Mouse (Mus musculus) heart, adult 2 months (tissue): ENCODE measurements around the gene Egln2. TPM values are rescaled to one million over a fixed set of nuclear protein-coding genes. Genes with fewer than 3 reads are reported as not detected.

Source experiments
- DNase-seq, 2 experiments: peaks; one replicate each; pipeline ENCODE4 v3.0.0; 2021
- H3K27ac ChIP-seq: fragments of 200-600 bp; 2 replicates; pipeline ENCODE4 v1.8.1; 2022
- H3K27me3 ChIP-seq: fragments of 200-500 bp; 2 replicates; pipeline ENCODE4 v1.6.1; 2012; ENCODE audit warnings: mild to moderate bottlenecking, low read length, inconsistent platforms, mixed read lengths; ENCODE audit not compliant: control insufficient read depth, insufficient read depth
- H3K36me3 ChIP-seq: fragments of 200-500 bp; 2 replicates; pipeline ENCODE4 v1.6.1; 2012; ENCODE audit warnings: low read length, inconsistent platforms; ENCODE audit not compliant: control insufficient read depth, insufficient read depth
- H3K4me1 ChIP-seq: fragments of 200-500 bp; 2 replicates; pipeline ENCODE4 v1.6.1; 2011; ENCODE audit warnings: low read length; ENCODE audit not compliant: control insufficient read depth, insufficient read depth
- H3K4me3 ChIP-seq: fragments of 200-600 bp; 2 replicates; pipeline ENCODE4 v1.8.1; 2022
- H3K79me2 ChIP-seq: fragments of 200-500 bp; replicated peaks from 2 replicates; pipeline ENCODE4 v1.6.1; 2012; ENCODE audit warnings: mild to moderate bottlenecking, inconsistent platforms, low read length, moderate library complexity, mixed read lengths; ENCODE audit not compliant: control insufficient read depth, insufficient read depth
- H3K9ac ChIP-seq: fragments of 200-500 bp; 2 replicates; pipeline ENCODE4 v1.6.1; 2012; ENCODE audit warnings: low read depth, mild to moderate bottlenecking, control low read depth, inconsistent platforms, low read length, mixed read lengths
- CTCF ChIP-seq: fragments of 200-600 bp; IDR thresholded peaks from 2 replicates; pipeline ENCODE4 v1.8.1; 2022; ENCODE audit warnings: antibody characterized with exemption, mild to moderate bottlenecking, moderate library complexity
- EP300 ChIP-seq: fragments of 200-500 bp; IDR thresholded peaks from 2 replicates; pipeline ENCODE4 v1.6.1; 2011; ENCODE audit warnings: low read depth, low read length, control low read depth; ENCODE audit not compliant: insufficient read depth
- POLR2A ChIP-seq: fragments of 200-500 bp; IDR thresholded peaks from 2 replicates; pipeline ENCODE4 v1.6.1; 2011; ENCODE audit warnings: mild to moderate bottlenecking, low read depth, low read length, control low read depth; ENCODE audit not compliant: insufficient read depth
- WGBS: fragments of 180-500 bp; shearing (Covaris S2); methylation state at CpG from one replicate; pipeline ENCODE4 v1.1.7; 2018; 5-methylcytosine and 5-hydroxymethylcytosine counted together
- intact Hi-C: fragments of 180-260 bp; cut with DNase I; formaldehyde crosslinking; loops from one replicate; pipeline ENCODE4 v1.15.1; 2025
- polyA plus RNA-seq: library from polyadenylated mRNA; depleted of rRNA; stranded (reverse); fragments of >200 nt; gene quantifications from 2 replicates; pipeline ENCODE4 v1.2.3, GENCODE M21; 2012
- total RNA-seq, 2 experiments: library from RNA; stranded (reverse); gene quantifications; 2 replicates each; pipeline ENCODE4 v1.2.3; 2021

Egln2 gene
- total and polyA plus RNA-seq, 3 experiments, result 51.8 to 64.4 (median 52.4) TPM

DNA sequence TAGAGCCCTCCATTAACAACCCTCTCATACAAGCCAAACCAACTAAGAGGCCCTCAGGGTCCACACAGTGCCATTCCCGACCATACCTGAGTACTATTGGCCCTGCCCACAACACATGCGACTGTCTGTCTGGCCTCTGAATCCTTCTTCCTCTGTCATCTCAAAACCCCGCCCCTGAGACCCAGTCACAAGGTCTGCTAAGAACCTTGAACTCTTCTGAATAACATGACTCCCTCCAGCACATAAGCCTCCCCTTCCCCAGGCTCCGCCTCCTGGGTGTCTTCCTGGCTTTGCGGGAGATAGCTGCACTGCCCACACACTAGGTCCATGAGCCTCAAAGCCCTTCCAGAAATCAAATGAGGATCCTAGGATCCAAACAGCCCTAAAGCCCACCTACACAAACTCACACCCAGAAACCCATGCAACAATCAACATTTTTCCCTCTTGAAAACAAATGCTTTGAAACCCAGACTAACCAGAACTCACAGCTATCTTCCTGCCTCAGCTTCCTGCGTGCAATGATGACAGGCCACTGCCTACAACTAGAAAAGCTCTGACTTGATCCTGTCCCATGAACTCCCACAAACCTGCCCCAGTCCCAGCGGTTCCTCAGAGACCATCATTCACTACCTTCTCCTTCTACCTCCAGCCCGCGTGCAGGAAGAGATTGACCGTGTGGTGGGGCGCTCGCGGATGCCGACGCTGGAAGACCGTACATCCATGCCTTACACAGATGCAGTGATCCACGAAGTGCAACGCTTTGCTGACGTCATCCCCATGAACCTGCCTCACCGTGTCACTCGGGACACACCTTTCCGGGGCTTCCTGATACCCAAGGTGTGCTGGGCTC, 35.9 kb downstream of the Egln2 start:
- no peak overlapping the region for H3K4me3 ChIP-seq
- TF ChIP-seq EP300 (no peak), CTCF (no peak), POLR2A (no peak)
- no peaks in the 10 kb centered on the region for H3K36me3 ChIP-seq
- no peak for DNase-seq
- no peak overlapping the region for H3K27ac ChIP-seq
- H3K27me3 ChIP-seq, result no peaks in the 10 kb centered on the region
- no peaks in the 10 kb centered on the region for H3K79me2 ChIP-seq
- intact Hi-C loops, result loop anchor here (5.0 kb wide), 1 partner anchor 557 kb away; the partner anchor contains the start of gene Zfp607b
- no peak overlapping the region for H3K9ac ChIP-seq
- WGBS, result 83% methylated on average over 22 of the region's 22 CpGs
- no peaks in the 10 kb centered on the region for H3K4me1 ChIP-seq

DNA sequence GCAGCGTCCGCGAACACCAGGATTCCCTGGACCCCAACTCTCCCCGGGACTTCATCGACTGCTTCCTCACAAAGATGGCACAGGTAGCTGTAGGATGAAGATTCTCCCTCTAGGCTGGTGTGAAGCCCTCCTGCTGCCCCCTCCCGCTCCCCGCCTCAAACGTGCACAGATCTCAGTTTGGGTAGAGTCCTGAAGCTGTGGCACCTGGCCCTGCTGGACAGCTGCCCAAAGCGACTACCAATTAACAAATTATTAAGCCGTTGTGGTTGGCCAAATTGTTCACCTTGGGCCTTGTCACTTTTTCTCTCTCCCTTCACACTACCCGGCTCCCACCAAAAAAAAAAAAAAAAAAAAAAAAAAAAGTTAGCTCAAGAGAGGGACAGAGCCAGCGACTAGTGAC, 36.8 kb downstream of the Egln2 start:
- TF ChIP-seq CTCF (no peak), EP300 (no peak), POLR2A (no peak)

DNA sequence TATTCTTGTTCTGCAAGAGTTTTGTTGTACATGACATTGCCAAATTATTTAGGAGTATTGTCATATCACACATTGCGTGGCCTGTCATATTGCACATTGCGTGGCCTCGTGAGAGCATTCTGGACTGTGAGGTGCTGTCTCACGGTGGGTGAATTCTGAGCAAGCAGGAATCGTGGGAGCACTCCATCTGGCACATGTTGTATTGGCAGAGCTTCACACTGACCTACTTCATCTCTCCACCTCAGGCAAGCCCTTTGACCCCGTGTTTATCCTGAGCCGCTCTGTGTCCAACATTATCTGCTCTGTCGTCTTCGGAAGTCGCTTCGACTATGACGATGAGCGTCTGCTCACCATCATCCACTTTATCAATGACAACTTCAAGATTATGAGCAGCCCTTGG, 37.7 kb downstream of the Egln2 start:
- DNase-seq, result no peak
- Histone ChIP-seq H3K4me3 (no peak overlapping the region), H3K4me1 (no peaks in the 10 kb centered on the region), H3K27me3 (no peaks in the 10 kb centered on the region), H3K9ac (no peak overlapping the region), H3K79me2 (no peaks in the 10 kb centered on the region), H3K36me3 (no peaks in the 10 kb centered on the region), H3K27ac (no peak overlapping the region)
- TF ChIP-seq EP300, result no peak
- TF ChIP-seq POLR2A, result no peak
- WGBS, result 54% methylated on average over 13 of the region's 13 CpGs
- intact Hi-C loops, result loop anchor here (10.0 kb wide), 1 partner anchor 354 kb away; no protein-coding TSS in a partner anchor

More for the DNA sequence above, 36.8 kb downstream of the Egln2 start:
- no peak overlapping the region for H3K4me3 ChIP-seq
- no peaks in the 10 kb centered on the region for H3K36me3 ChIP-seq
- H3K27ac ChIP-seq, result no peak overlapping the region
- no peak for DNase-seq
- H3K9ac ChIP-seq, result no peak overlapping the region
- H3K4me1 ChIP-seq, result no peaks in the 10 kb centered on the region
- no peaks in the 10 kb centered on the region for H3K79me2 ChIP-seq
- intact Hi-C loops, result loop anchor here (5.0 to 10.0 kb wide), 2 partner anchors 355 to 557 kb away; partner anchors contain the start of gene Zfp607b
- 83% methylated on average over 12 of the region's 12 CpGs for WGBS
- H3K27me3 ChIP-seq, result no peaks in the 10 kb centered on the region

DNA sequence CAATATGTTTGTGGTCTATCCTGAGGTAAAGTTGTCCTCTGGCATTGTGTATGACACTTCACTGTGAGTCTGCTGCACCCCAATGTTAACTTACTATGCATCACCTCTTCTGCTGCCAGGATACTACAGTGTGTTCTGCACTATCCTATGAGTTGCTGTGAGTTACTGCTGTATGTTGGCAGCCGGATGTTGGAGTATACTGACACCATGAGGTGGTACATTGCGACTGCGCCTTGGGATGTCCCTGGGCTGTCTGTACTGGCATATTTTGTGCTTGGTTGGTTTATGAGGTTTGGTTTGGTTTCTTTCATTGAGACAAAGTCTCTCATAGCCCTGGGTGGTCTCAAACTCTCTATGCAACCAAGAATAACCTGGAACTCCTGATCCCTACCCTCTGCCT, 38.4 kb downstream of the Egln2 start:
- H3K27ac ChIP-seq, result no peak overlapping the region
- H3K4me1 ChIP-seq, result no peaks in the 10 kb centered on the region
- H3K79me2 ChIP-seq, result no peaks in the 10 kb centered on the region
- no peaks in the 10 kb centered on the region for H3K36me3 ChIP-seq
- no peak overlapping the region for H3K4me3 ChIP-seq
- no peak overlapping the region for H3K9ac ChIP-seq
- intact Hi-C loops, result loop anchor here (10.0 kb wide), 1 partner anchor 353 kb away; no protein-coding TSS in a partner anchor
- WGBS, result 48% methylated on average over 3 of the region's 3 CpGs
- no peaks in the 10 kb centered on the region for H3K27me3 ChIP-seq
- peak in 1 of 2 experiments; percentile 13 for DNase-seq
- TF ChIP-seq CTCF (peak; percentile 62), POLR2A (no peak), EP300 (no peak)

DNA sequence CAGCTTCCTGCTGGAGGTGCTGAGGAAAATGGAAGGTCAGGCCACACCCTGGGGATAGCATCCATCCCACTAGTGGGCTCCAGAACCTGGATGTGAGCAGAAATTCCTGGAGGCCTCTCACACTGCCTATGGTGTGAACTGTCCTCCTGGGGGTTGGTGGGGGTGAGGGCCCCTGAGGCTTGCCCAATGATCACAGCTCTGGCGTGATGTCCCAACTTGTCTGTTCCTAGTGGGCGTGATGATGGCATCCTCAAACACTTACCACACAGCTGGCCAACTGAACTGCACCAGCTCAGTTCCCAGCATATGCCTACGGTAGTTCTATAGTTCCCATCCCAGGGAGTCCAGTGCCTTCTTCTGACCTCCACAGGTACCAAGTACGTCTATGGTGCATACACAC, 41.6 kb downstream of the Egln2 start:
- H3K4me3 ChIP-seq, result no peak overlapping the region
- H3K36me3 ChIP-seq, result no peaks in the 10 kb centered on the region
- H3K4me1 ChIP-seq, result no peaks in the 10 kb centered on the region
- TF ChIP-seq EP300 (no peak), POLR2A (no peak), CTCF (no peak)
- H3K9ac ChIP-seq, result no peak overlapping the region
- no peaks in the 10 kb centered on the region for H3K27me3 ChIP-seq
- no peak for DNase-seq
- H3K79me2 ChIP-seq, result no peaks in the 10 kb centered on the region
- 71% methylated on average over 4 of the region's 4 CpGs for WGBS
- intact Hi-C loops, result loop anchor here (10.0 kb wide), 1 partner anchor 350 kb away; no protein-coding TSS in a partner anchor
- H3K27ac ChIP-seq, result no peak overlapping the region

DNA sequence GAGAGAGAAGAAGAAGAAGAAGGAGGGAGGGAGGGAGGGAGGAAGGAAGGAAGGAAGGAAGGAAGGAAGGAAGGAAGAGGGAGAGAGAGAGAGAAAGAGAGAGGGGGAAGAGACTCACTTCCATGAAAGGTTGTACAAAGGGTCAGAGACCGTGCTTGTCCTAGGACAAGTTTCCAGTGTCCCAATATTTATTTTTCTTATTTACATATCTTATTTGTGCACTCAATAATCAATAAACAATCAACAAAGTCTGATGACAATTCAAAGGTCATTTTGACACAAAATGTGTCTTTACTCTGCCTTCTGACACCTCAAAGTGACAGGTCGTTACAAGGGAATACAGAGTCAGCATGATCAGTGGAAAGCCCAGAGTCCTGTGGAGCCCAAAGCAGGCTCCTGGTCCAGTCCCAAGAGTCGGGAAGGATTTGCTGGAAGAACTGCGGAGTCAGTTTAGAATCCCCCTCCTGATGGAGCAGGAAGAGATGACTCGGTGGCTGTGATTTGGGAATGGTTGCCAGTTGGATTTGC, 42.2 kb downstream of the Egln2 start:
- DNase-seq, result no peak
- no peak overlapping the region for H3K9ac ChIP-seq
- TF ChIP-seq CTCF, result no peak
- no peak for TF ChIP-seq POLR2A
- no peak for TF ChIP-seq EP300
- H3K4me1 ChIP-seq, result no peaks in the 10 kb centered on the region
- no peak overlapping the region for H3K27ac ChIP-seq
- H3K27me3 ChIP-seq, result no peaks in the 10 kb centered on the region
- H3K36me3 ChIP-seq, result no peaks in the 10 kb centered on the region
- H3K4me3 ChIP-seq, result no peak overlapping the region
- intact Hi-C loops, result loop anchor here (10.0 kb wide), 1 partner anchor 350 kb away; no protein-coding TSS in a partner anchor
- H3K79me2 ChIP-seq, result no peaks in the 10 kb centered on the region
- WGBS, result 63% methylated on average over 5 of the region's 5 CpGs
